Mouse (Mus musculus) gastrocnemius, postnatal 14 days (tissue): ENCODE results near the gene Bud23. TPM values are rescaled to one million over a fixed set of nuclear protein-coding genes. Genes with fewer than 3 reads are reported as not detected.
A peak's percentile ranks its signal among the peaks of the same experiment; 100 is the strongest.

ENCODE experiments used
- DNase-seq: peaks from one replicate; pipeline ENCODE4 v3.0.0; 2021; ENCODE audit warnings: mixed read lengths
- intact Hi-C: fragments of 180-260 bp; cut with DNase I; formaldehyde crosslinking; loops from one replicate; pipeline ENCODE4 v1.15.1; 2025; ENCODE audit warnings: low total_unique reads
- total RNA-seq, 2 experiments: library from RNA; stranded (reverse); gene quantifications; 2 replicates each; pipeline ENCODE4 v1.2.3; 2021

Gene Bud23
- total RNA-seq, 2 experiments from 2014 or later: 24.7 to 33.0 TPM

DNA sequence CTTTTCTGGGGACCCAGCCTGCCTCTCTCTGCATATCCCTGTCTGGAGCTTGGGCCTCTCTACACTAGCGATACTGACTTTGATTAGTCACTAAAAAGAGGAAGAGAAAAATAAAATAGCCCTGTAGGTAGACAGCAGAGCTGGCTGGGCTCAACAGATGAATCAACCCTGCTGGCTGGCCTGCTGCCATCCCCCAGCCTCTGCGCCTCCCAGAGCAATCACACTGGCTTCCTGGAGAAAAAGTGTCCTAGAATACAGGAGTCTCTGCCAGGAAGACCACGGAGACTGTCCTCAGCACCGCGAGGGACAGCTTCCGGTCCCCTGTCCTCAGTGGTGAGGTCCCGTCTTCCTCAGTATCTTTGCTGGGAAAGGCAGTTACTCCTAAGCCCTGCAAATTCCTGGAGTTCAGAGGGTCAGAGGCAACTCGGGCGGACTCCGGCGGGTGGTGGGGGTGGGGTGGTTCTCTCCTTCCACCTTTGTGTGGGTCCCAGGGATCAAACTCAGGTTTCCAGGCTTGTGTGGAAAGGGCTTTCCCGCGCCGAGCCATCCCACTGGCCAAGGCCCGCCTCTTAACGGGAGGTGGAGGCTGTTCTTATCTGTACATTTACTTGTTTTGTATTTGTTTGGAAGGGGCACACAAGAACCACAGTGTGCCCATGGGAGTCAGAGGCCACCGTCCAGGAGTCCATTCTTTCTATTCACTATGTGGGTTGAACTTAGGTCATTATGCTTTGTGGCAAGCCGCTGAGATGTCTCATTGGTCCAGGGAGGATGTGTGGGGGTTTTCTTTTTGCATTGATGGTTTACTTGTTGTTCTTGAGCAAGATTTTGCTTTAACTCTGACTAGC lies 35.5 kb downstream of the Bud23 start:
- DNase-seq: peak; percentile 69

DNA sequence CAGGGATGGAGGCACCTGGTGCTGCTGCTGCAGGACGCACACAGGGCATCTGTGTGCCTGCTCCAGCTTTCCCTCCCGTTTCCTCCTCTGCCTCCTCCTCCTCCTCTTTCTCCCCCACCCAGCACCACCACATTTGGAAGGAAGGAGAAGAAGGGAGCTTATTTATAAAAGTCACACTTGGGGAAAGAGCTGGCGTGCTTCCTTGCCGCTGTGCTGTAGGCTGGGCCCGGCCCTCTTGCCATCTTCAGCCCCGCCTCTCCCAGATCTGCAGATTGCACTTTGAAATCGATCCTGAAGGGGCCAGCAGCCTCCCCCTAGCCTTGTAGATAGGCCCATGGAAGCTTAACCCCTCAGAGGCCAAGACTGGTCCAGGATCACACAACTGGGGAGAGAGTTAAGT lies 38.9 kb downstream of the Bud23 start:
- intact Hi-C loops: no loop called here
- no peak for DNase-seq

More for the DNA sequence above, 35.5 kb downstream of the Bud23 start:
- intact Hi-C loops: no loop called here

DNA sequence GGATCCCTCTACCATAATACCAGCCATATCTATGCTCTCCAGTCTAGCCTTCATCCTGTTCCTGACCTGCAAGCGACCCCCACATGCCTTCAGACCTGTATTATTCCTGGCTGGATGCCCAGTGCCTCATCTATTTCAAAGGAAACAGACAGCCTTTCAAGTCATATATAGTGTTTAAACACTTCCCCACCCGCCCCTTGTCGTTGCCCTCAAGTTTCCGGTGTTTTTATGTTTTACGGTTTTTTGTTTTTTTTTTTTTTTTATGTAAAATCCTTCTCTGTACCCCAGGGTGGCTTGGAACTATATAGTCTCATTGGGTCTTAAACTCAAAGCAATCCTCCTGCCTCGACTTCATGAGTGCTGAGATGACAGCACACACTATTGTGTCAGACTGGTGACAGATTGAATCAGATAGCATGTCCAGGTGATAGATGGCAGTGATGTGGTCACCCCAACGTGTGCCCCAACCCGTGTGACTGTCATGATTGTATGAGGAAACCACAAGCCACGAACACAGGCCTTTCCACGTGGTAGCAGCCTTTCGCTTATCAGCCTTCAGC lies 40.0 kb downstream of the Bud23 start:
- no peak for DNase-seq
- intact Hi-C loops: no loop called here

DNA sequence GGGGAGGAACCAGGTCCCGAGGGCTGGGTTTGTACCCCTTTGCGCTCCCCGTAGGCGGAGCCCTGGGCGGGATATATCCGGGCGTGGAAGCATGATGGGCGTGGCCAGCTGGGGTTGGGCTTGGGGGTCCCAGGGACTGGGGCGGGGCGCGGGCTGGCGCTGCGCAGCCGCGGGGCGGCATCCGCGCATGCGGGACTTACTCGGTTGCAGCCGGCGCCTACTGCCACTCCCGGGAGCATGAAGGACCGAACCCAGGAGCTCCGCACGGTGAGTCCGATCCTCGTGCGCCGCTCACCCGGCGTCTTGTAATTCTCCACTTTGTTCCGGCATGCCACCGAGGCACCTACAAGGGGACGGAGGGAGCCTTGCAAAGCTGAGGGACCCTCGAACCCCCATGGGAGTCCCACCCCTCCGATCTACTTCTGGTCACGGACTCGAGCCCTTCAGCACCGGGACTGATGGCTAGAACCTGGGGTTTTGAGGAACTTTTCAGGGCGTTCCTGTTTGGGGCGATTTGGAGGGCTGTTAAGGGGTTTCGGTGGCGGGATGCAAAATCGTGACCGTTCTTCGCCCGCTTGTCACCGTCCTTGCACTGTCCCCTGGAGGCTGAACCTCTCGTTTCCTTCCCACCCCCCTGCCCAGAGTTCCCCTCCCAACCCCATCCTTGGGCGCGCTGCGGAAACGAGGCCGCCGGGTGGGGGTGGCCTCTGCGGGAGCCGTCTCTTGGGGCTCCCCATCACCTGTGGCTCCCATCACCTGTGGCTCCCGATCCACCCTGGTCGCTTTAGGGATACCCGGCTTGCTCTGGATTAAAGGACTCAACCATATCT lies 41.2 kb downstream of the Bud23 start, which contains the start of gene Stx1a:
TSS of gene Stx1a (plus strand) at position 139 of the 830 bp plus-strand sequence.
- DNase-seq: peak; percentile 90
- intact Hi-C loops: no loop called here

DNA sequence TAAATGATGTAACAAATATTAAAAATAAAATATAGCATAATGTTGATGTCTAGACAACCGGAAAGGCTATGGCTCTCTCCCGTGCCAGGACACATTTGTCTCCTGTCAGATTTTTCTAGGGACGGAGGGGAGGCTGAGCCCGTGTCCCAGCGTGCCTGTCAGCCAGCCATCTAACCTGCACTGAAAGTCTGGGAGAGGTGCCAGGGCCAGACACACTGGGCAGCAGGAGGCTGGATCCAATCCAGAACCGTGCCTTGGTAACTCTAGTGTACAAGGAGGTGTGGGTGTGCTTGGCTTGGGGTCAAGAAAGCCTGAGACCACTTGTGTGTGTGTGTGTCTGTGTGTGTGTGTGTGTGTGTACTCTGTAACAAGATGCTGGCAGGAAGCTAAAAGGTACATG lies 42.9 kb downstream of the Bud23 start:
- DNase-seq: no peak
- intact Hi-C loops: no loop called here

DNA sequence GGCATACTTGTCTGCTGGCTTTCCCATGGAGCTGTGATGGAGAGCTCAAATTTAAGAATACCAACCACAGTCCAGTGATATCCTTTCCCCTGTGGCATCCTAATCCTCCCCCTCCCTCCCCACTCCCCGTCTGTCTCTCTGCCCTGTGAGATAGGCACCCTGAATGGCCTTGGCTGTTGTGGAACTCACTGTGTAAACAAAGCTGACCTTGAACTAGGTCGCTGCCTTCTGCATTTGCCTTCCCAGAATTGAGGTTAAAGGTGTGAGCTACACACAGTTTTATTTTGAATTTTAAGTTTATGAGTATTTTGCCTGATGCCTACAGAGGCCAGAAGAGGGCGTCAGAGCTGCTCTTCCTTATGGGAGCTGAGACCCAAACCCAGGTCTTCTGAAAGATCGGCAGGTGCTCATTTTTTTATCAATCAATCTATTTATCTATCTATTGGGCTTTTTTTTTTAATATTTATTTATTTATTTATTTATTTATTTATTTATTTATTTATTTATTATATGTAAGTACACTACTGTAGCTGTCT lies 48.5 kb downstream of the Bud23 start:
- intact Hi-C loops: loop anchor here (10.0 kb wide), 2 partner anchors 59 to 169 kb away; partner anchors contain the start of genes Baz1b and Vps37d
- no peak for DNase-seq

DNA sequence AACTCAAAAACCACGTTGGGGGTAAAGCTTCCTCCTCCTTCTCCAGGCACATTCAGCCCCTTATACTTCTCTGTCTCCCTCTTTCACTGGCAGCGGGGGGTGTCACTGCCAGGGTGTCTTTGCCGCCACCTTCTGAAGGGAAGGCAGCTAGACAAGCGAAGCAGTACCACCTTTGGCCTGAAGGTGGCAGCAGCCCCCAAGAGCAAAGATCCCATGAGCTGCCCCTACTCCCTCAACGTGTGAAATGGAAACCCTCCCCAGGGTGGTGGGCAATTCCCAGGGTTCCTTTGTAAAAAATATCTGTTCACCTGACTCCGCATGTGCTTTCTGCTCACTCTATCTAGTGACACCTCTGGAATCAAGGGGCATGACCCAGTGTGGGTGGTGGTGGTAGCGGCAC lies 49.3 kb downstream of the Bud23 start:
- intact Hi-C loops: loop anchor here (10.0 kb wide), 2 partner anchors 59 to 169 kb away; partner anchors contain the start of genes Baz1b and Vps37d
- peak; percentile 79 for DNase-seq

DNA sequence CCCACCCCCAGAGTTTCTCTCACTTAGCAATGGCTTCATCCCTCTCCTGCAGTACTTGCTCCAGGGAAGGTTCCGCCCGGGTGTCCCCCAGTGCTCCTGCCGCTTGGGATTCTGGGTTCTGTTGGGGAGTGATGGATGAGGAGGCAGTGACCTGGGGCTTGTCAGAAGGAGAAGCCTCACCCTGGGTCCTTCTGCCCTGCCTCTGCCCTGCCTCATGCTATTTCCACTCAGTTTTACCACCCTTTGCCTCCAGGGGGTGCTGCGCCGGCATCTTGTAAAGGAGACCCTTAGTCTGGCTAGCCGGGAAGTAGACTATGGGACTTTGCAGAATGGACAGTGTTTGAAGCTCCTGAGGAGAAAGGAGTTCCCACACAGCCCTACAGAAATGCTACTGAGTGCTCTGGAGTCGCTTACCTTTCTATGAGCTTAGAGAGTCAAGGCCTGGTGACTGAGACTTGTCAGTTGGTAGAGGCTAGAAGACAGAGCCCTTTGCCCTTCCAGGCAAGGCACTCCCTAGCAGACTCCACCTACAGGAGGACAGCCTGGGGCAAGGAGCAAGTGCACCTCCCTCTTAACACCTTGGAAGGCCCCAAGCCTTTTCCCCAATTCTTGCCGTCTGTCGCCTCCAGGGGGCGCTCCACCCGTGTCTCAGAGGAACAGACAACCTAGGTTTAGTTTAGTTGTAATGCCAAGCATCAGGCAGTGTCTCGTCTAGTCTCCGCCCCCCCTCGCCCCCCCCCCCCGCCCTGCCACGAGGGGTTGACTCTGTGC lies 51.9 kb downstream of the Bud23 start:
- intact Hi-C loops: loop anchor here (10.0 kb wide), 2 partner anchors 62 to 172 kb away; partner anchors contain the start of genes Baz1b and Vps37d
- peak; percentile 79 for DNase-seq

DNA sequence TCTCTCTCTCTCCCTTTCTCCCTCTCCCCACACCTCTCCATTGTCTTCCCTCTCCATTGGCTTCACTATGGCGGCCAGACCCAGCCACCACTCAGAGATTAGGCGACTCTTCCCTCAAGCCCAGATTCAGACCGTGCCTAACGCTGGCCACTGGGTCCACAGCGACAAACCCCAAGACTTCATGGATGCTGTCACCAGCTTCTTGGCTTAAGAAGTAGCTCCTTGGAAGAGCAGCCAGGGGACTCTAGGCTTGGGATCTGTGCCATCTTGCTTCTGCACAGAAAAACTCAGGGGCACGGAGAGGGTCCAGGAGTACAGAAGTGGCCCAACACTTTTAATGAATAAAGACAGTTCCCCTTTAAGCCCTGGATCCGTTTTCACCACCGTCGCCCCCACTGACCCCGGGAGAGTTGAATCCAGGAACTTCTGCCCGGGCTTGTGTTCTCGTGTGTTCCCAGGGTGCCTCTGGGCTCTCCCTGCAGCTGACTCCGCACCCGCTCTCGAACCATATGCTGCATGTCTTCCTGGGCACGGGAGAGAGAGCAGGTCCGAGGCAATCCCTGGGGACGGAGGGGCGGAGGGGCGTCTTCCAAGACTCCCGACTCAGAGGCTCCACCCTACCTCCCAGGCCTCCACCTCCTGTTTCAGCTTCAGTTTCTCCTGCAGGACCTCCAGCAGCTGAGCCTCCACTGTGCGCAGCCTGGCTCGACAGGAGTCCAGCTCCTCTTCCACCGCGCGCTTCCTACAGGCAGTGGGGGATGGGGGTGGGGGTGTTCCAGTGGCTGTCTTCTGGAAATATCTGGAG lies 52.7 kb downstream of the Bud23 start:
- DNase-seq: peak; percentile 36
- intact Hi-C loops: loop anchor here (10.0 kb wide), 2 partner anchors 63 to 173 kb away; partner anchors contain the start of genes Baz1b and Vps37d

DNA sequence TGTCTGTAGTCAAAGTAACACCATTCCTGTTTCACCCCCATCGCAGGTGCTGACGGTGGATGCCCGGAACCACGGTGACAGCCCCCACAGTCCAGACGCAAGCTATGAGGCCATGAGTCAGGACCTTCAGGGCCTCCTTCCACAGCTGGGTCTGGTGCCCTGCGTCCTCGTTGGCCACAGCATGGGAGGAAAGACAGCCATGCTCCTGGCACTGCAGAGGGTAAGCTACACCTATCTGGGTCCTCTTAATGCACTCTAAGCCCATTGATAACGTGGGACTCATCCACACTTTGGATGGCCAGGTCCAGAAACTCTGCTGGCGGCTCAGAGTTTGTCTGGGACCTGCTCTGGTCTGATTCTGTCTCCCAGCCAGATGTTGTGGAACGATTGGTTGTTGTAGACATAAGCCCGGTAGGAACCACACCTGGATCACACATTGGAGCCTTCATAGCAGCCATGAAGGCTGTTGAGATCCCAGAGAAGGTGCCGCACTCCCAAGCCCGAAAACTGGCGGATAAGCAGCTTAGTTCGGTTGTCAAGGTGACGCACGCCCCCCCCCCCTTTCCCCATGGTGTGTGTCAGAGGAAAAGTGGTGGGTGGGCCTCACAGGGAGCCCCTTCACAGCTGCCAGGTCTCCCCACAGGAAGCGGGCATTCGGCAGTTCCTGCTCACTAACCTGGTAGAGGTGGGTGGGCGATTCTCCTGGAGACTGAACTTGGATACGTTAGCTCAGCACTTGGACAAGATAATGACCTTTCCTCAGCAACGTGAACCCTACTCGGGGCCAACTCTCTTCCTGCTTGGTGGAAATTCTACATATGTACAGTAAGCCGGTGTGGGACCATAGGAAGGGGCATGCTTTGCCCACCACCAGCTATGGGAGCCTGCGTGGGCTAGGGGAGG lies 53.7 kb downstream of the Bud23 start:
- intact Hi-C loops: loop anchor here (10.0 kb wide), 2 partner anchors 64 to 174 kb away; partner anchors contain the start of genes Baz1b and Vps37d
- DNase-seq: no peak

DNA sequence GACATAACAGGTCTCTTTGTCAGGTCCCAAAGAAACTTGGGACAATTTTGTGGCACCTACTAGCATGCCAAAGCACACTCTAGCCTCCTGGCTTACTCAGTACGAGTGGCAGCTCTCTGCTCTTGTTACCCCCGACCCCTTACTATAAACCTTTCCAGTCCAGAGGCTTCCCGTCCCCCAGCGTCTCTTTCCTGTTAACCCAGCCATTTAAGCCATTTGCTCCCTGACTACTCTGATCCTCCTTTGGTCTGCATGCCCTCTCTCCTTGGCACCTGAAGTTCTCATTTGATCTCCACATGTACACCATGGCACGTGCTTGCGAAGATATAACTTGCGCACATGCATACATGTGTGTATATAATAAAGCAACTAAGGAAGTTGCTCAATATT lies 54.4 kb downstream of the Bud23 start:
- intact Hi-C loops: loop anchor here (10.0 kb wide), 2 partner anchors 64 to 174 kb away; partner anchors contain the start of genes Baz1b and Vps37d
- DNase-seq: no peak

DNA sequence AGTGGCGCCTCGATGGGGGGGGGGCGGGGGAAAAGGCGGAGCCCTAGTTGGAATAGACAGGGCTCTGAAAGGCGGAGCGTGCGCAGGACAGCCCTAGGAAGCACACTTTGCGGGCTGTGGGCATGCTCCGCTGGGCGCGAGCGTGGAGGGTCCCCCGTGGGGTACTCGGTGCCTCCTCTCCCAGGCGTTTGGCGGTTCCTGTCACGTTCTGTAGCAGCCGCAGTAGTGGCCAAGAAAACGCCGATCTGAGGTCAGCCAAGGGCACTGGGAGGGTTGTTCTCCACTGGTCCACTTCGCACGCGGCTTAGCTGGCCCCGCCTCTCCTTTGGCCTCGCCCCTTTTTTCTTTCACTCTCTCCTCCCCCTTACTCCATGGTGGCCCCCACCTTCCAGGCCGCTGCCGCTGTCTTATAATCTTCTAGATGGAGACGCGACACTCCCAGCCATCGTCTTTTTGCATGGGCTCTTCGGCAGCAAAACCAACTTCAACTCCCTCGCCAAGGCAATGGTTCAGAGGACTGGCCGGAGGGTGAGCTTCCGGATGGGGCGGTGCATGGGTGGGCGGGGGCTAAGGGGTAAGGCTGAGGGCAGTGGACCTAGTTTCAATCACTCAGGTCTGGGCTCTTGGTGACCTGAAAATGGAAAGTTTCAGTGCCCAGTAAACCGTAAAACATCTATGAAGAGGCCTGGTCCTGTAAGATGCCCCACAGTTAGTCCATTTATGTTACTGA lies 55.0 kb downstream of the Bud23 start:
- peak; percentile 87 for DNase-seq
- intact Hi-C loops: loop anchor here (10.0 kb wide), 2 partner anchors 65 to 175 kb away; partner anchors contain the start of genes Baz1b and Vps37d

DNA sequence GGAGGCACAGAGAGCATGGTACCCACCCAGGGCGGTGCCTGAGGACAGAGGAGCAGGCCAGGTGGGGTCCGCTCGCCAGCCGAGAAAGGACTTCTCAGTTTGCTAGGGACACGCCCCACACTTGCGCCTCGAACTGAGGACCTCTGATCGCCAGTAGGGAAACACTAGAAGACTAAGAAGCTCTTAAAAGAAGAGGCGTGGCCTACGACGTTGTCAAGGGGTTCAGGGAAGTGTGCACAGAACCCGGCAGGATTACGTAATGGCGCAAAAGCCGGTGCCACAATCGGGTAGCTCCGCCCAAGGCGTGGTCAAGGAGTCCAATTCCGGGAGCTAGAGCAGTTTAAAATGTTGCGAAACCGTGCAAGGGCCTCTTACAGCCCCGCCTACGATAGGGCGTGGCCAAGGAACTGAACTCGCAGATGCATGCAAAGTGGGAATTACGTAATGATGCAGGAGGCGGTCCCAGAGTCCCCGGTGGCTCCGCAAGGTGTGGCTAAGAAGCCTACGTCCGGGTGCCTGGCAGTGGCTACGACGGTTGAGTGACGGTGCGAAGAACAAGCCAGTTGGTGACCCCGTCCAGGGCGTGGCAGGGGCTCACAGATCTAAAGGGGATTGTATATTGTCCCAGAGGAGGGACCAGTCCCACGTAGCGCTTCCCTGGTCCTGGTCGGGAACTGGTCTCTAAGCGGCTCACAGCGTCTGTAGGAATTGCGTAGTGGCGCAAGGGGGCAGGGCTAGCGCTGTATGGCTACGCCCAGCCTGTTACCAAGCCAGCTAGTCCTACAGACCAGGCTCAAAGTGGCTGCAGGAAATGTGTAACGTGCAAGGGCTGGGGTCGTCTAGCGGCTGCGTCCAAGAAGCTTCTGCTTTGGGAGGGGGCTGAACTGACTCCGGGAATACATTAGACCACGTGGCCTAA lies 55.8 kb downstream of the Bud23 start, which contains the start of gene Abhd11:
TSS of gene Abhd11 (plus strand) at position 482 of the 919 bp plus-strand sequence.
- peak; percentile 98 for DNase-seq
- intact Hi-C loops: no loop called here

DNA sequence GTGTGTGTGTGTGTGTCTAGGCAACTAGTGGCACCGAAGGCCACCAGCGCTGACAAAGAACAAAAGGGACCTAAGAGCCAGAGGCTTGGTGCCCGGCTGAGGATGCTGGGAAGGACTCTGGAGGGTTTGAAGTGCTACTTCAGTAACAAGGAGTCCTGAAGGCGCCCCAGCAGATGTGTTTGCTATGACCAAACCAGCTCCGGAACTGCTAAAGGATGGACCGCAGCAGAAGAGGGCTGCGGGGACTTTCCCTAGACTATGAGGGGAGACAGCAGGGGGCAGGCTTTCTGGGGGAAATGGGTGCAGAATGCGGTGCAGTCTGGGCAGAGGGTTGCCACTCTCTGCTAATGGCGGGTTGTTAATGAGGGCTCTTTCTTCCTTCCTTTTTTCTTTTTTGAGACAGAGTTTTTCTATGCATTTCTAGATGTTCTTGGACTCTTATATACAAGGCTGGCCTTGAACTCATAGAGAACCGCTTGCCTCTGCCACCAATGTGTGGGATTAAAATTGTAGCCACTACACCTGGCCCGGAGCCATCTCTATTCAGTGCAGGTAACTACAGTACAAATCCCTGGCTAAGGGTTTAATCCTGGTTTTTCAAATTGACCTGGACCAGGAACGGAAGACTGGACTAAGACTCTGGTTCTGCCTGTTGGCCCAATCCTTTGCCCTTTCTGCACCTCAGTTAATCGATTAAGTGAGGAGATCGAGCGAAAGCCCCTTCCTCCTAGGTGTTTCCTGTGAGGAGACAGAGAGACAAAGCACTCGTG lies 56.8 kb downstream of the Bud23 start:
- intact Hi-C loops: no loop called here
- no peak for DNase-seq
